Mouse (Mus musculus) liver, embryonic 14.5 days (tissue): ENCODE measurements around the gene Gm20498.

Source experiments
- CTCF ChIP-seq: IDR thresholded peaks from 2 replicates; pipeline ENCODE4 v1.5.1; 2016; ENCODE audit warnings: antibody characterized with exemption, low read depth, control low read depth
- EP300 ChIP-seq: IDR thresholded peaks from 2 replicates; pipeline ENCODE4 v1.6.1; 2016; ENCODE audit warnings: antibody characterized with exemption, low read depth

- TF ChIP-seq EP300 = no peak
- TF ChIP-seq CTCF = no peak
Observed at GRCm38 (mm10) chr12:81567931-81568330, 35.2 kb upstream of the Gm20498 start.
